Mouse (Mus musculus) CD4-positive helper T cell, adult 2 months (primary cell): ENCODE results near the gene Yipf1.
A peak's percentile ranks its signal among the peaks of the same experiment; 100 is the strongest.

Experiments used
- DNase-seq: peaks from one replicate; pipeline ENCODE4 v3.0.0-alpha.2; 2012; ENCODE audit warnings: low read depth, missing footprints, low spot score

The Yipf1 gene

DNA sequence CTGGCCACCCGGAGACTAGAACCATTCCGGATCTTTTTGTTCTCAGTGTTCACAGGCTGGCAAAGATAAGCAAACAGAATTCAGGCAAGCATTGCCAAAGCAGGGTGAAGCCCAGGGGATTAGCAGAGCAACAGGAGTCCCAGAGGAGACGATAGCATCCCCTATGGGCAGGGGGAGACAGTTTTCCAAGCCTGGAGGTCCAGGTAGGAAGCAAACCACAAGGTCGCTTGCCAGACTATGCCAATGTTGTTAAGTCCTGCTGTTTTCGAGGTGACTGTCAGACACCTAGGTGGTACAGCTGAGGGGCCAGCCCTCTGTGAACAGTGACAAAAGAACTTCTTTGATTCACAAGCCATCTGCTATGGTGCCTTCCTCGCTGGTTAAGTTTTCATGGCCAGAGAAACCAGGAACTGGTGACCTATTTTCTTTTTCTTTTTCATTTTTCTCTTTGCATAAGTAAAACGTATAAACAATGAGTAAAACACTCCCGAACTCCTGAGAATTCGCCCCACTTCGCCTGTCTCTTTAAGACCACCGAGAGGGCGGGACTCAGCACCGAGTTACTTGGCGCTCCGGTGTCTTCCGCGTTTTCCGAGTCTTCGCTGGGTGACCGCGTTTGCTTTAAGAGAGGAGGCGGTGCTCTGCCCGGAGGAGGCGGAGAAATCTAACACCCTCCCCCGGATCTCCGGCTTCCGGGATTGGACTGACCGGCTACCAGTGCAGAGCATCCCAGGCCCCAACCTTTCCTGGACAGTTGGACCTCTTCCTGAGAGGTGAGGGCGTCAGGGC, at the start of gene Yipf1:
Gene Yipf1 (plus strand): TSS at position 674 of the 789 bp plus-strand sequence.
- DNase-seq: peak; percentile 88

- DNase-seq: no peak
Observed at GRCm38 (mm10) chr4:107273683-107274082, 40.5 kb upstream of the Yipf1 start.

DNA sequence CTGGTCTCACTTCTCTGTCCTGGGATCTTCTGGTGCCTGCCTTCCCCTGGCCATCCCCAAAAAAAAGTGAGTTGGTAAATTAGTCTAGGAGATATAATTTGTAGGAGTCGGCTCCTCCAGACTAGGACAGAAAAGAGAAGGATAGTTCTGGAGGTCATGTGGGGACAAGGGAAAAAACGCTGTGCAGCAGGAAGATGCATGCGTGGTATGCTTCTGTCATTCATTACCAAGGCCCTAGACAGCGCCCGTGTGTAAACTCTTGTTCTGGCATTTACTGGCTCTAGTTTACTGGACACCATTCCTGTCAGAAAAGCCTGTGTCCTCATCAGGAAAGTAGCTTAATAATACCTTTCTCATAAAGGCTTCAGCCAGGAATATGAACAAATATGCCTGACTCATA, 39.7 kb upstream of the Yipf1 start:
- no peak for DNase-seq

DNA sequence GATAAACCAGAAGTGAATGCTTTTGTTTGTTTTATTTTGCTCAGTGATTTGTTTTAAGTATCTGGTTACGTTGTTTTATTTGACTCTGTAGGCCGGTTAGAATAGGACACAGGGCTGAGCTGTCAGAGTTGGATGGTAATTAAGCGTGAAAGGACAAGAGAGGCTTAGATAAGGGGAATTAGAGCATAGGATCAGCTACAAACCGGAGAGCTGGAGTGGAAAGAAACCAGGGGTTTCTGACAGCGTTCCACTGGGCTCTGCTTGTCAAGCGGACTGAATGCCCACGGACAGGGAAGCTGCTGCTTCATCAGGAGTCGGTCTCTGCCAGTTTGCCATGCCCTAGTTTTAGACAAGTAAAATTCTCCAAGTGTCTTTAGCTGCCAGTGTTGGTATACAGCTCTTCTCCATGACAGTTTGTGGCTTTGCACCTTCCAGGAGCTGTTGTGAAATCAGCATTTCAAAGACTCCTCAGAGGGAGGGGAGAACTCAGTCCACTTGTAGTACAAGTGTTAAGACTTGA, 35.9 kb upstream of the Yipf1 start:
- no peak for DNase-seq

DNA sequence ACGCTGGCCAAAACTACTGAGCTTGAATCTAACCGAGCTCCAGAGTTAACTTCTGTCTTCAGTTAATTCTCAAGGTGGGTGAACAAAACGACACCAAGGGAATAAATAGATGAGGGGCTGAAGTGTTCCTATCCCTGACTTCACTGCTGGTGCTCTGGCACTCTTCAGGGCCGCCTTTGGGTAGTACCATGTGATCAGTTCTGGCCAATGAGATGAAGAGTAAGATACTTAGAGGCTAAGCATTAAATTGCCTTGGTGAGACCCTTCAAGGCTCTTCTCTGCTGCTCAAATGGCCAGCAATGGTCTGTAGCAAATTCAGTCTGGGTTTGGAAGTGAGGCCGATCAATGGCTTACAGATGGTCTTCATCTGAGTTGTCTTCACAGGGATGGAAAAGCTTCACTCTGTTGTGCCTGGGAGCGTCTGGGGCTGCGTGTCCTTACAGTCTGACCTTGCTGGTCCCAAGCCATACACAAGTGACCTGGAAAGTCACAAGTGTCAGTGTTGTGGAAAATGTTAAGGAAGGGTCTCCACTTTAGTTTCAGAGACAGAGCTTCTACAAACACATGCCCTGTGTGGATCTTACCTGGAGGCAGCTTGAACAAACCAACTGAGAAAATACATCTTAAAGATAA, 33.2 kb upstream of the Yipf1 start:
- no peak for DNase-seq

GRCm38 (mm10) chr4:107285446-107286200, 28.5 kb upstream of the Yipf1 start:
- DNase-seq: no peak

- DNase-seq: no peak
Observed at GRCm38 (mm10) chr4:107286386-107286785, 27.8 kb upstream of the Yipf1 start.

GRCm38 (mm10) chr4:107287517-107287916, 26.6 kb upstream of the Yipf1 start:
- no peak for DNase-seq

DNA sequence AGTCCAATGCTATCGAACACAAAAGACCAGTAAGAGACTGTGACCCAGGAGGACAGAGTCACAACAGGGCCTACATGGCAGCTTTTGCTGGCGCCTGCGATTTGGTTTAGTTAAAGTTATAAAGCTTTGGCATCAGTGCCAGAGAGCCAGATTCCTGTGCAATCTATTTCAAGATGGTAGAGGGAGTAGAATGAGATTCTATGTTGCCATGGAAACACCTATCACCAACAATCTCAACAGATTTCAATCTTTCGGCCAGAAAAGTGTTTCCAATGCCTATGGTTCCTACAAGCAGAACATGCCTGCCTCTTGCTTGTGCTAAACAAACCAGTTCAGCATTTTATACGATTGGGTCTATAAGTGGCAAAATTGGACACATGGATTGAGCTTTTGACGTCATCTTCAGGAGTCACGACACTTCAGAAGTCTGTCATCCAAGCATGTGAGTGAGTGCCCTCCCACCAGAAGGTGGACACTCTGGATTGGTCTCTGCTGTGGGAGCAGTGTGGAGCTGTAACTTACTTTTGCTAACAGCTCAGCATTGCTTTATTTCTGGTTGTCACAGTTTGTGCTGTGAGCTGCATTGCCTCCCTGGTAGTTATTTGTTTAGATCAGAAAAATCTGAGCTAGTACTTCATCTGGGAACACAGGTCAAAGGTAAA, 22.4 kb upstream of the Yipf1 start:
- DNase-seq: no peak

- DNase-seq: no peak
Observed at GRCm38 (mm10) chr4:107292273-107292662, 21.9 kb upstream of the Yipf1 start.

GRCm38 (mm10) chr4:107298071-107298606, 16.0 kb upstream of the Yipf1 start:
- no peak for DNase-seq

DNA sequence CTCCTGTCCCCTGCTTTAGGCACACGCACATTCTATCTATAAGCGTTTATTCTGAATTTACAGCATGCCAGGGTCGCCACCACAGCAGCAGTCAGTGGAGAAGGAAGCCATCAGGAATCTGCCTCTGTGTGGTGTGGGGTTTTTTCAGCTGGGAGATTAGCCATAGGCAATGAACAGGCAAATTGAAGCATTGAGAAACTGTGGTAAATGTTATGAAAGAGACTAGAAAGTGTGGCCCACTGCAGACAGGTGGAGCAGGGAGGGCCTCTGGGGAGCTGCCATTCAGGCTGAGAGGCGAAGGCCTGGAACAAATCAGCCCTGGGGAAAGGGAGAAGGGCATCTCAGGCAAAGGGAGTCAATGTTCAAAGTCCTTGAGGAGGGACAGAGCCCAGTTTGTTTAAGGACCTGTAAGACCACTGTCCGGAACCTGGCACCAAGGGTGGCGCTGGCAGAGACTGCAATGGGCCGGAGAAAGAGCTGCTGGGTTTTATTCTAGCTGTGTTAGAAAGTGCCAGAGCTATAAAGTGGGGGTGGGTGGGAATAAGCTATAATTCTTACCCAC, 14.3 kb upstream of the Yipf1 start:
- no peak for DNase-seq

DNA sequence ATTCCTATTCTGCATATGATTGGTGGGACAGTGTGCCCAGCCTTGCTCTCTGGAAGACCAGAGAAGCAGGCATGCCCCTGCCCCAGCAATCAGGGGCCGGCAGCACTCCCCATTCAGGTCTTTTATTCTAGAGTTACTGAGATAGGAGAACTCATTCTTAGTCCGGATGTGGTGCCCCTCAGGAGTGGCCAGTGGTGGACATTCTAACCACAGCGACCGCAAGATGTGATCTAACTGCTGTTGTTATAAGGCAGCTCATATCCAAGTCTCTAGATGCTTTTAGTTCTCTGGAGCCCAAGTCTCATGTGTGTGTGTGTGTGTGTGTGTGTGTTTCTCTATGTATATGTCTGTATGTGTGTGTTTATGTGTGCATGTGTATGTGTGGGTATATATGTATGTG, 13.8 kb upstream of the Yipf1 start:
- DNase-seq: no peak

GRCm38 (mm10) chr4:107300902-107301555, 13.1 kb upstream of the Yipf1 start:
- DNase-seq: no peak

- DNase-seq: no peak
Observed at GRCm38 (mm10) chr4:107302221-107302620, 11.9 kb upstream of the Yipf1 start.

DNA sequence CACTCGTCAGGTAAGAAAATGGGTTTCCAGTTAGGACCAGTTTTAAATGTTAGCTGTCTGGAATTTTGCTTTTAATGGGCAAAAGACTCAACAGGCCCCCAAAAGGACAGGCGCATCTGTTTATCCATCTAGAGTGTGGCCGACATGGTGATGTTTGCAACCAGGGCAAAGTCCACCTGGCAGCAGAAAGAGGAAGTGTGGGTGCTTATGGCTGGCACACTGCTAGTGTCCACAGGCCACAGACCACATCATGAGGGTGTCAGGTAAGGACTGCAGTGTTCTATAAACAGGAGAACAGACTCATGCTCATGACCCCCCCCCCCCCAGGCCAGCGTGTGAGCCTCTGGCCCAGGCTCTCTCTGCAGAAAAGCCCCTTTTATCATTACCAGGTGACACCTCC, 11.3 kb upstream of the Yipf1 start:
- DNase-seq: no peak

DNA sequence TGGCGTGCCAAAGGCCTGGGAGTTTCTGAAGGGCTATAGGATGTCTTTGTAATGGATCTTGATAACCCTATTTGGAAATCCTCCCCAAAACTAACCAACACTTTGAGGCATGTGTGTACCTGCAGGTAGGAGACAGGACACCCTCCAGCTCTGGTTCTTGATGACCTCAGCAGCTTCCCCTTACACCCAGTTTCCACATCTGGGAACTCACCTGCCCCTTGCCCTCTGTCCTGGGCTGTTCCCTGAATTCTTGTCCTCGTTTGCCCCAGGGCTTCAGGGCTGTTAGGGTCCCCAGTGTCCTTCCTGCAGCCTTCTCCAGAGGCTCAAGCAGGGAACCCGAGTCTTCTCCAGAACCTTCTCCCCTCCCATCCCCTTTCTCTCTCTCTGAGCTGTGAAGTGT, 10.6 kb upstream of the Yipf1 start:
- no peak for DNase-seq

- DNase-seq: no peak
Observed at GRCm38 (mm10) chr4:107306966-107307365, 7.2 kb upstream of the Yipf1 start, which contains the start of gene Dio1. TSS of gene Dio1 (minus strand) at chr4:107307169.

GRCm38 (mm10) chr4:107314479-107314805, 279 bp downstream of the Yipf1 start:
- DNase-seq: no peak

GRCm38 (mm10) chr4:107318646-107319045, 4.5 kb downstream of the Yipf1 start:
- no peak for DNase-seq

DNA sequence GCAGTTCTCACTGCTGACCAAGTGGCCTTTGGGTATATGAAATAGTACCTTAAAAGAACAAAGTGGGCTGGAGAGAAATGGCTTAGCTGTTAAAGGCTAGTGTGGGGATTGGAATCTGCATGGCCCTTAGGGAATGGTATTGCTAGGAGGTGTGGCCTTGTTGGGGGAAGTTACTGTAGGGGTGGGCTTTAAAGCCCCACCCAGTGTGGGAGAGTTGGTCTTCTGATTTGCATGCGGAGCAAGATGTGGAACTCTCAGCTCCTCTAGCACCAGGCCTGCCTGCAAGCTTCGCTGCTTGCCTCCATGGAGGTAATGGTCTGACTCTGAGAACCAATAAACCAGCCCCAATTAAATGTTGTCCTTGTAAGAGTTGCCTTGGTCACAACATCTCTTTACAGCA, 6.9 kb downstream of the Yipf1 start:
- DNase-seq: no peak
